Mouse (Mus musculus): ENCODE results near the gene Lmtk3. TPM values are rescaled to one million over a fixed set of nuclear protein-coding genes. Genes with fewer than 3 reads are reported as not detected.

Lmtk3 gene
- total RNA-seq, 2 experiments from 2014 or later, result 302 to 329 TPM

DNA sequence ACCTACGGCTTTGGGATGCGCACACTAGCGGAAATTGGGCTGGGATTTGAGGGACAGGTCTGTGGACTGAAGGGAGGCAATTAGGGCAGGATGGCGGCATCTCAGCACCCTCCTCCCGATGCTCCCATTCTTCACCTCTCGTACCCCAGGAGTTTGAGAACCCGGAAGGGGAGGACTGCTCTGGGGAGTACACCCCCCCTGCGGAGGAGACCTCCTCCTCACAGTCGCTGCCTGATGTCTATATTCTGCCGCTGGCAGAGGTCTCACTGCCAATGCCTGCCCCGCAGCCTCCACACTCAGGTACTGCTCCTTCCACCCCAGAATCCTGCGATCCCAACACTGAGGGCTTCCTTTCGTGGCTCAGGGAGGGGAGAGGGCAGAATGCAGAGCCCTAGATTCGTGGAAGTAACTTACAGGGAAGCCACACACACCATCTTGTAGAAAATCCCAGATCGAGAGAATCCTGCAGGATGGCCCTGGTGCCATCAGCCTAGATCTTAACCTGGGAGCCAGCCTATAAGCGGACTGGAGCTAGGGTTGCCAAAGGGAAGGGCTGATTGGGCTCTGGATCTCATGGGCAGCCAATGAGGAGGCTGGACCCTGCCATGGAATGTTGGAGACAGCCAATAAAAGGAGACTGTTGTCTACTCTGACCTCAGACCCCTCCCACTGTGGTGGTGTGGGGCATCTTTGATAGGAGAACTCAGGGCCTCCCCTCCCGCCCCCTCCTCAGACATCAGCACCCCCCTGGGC lies 3.3 kb downstream of the Lmtk3 start:
- peak; percentile 67 to 73 for DNase-seq (ENCODE audit: low spot score in 2 of 2)
- H3K27ac ChIP-seq, result peak overlapping the region; percentile 98
- no peak for TF ChIP-seq CTCF (conservative IDR thresholded peaks at IDR 0.05)
- H3K4me3 ChIP-seq, result peak overlapping the region; percentile 83

DNA sequence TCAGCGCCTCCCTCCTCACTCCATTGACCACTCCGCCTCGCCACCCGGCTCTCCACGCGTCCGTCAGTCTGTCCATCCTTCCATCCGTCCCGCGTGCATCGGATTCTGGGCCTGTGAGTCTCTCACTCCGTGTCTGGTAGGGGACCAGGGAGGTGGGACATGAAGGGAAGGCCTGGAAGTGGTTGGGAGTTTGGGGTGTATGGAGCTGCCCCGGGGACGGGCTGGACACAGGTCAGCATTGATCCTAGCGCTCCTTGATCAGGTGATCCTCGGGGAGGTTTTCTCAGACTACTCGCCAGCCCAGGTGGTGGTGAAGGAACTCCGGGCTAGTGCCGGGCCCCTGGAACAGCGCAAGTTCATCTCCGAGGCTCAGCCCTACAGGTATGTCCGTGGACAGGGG lies 4.1 kb downstream of the Lmtk3 start:
- Histone ChIP-seq H3K27ac (no peak overlapping the region), H3K4me3 (no peak overlapping the region; the same call in 1 of the 2 replicates)
- no peak for DNase-seq (ENCODE audit: low spot score in 2 of 2)
- no peak for TF ChIP-seq CTCF (conservative IDR thresholded peaks at IDR 0.05)

DNA sequence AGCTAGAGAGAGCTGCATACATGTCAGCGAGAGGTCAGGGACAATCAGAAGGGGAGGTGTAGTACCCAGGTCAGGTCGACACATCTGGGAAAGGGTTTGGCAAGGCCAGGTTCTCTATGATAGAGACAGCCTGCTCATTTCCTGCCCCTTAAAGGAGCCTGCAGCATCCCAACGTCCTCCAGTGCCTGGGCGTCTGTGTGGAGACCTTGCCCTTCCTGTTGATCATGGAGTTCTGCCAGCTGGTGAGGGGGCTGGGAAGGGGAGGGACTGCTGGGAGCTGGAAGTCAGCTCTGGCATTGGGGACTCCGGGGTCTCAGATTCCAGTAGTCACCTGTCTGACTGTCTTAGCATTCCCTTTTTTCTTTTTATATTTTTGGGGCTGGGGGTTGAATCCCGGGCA lies 7.2 kb downstream of the Lmtk3 start:
- no peak overlapping the region for H3K4me3 ChIP-seq
- no peak overlapping the region for H3K27ac ChIP-seq
- TF ChIP-seq CTCF (conservative IDR thresholded peaks at IDR 0.05), result no peak
- DNase-seq (ENCODE audit: low spot score in 2 of 2), result peak in 1 of 2 experiments; percentile 8

DNA sequence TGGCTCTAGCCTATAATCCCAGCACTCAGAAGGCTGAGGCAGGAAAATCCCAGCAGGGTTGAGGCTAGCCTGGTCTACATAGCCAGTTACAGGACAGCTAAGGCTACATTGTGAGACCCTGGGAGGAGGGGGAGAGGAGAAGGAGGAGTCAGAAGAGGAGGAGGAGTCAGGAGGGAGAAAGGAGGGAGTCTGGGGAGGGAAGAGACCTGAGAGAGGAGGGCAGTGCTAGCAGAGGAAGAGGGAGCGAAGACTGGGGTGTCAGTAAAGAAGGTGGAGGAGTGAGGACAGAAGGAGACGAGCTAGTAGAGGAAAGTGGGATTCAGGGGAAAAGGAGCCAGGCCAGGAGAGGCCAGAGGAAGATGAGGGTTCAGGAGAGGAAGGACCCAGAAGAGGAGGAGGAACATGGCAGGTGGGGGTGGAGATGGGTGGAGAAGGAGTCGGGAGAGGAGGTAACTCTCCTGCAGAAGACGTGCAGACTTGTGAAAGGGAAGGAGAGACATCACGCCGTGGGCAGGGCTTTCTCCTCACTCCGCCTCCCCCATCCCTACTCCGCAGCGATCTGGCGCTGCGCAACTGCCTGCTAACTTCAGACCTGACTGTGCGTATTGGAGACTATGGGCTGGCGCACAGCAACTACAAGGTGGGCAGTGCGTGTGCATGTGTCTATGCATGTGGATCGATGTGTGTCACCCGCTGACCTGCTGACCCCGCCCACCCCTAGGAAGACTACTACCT lies 8.4 kb downstream of the Lmtk3 start:
- H3K27ac ChIP-seq, result no peak overlapping the region
- DNase-seq (ENCODE audit: low spot score in 2 of 2), result no peak

DNA sequence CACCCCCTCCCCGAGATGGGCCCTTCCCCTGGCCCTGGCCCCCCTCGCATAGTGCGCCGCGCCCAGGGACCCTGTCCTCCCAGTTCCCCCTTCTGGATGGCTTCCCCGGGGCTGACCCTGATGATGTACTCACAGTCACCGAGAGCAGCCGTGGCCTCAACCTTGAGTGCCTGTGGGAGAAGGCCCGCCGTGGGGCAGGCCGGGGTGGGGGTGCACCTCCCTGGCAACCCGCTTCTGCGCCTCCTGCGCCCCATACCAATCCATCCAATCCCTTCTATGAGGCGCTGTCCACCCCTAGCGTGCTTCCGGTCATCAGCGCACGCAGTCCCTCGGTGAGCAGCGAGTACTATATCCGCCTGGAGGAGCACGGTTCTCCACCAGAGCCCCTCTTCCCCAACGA lies 9.7 kb downstream of the Lmtk3 start:
- H3K27ac ChIP-seq, result no peak overlapping the region
- no peak for TF ChIP-seq CTCF (conservative IDR thresholded peaks at IDR 0.05)
- peak in 1 of 2 experiments; percentile 7 for DNase-seq (ENCODE audit: low spot score in 2 of 2)
- no peak overlapping the region for H3K4me3 ChIP-seq

More for the DNA sequence above, 8.4 kb downstream of the Lmtk3 start:
- TF ChIP-seq CTCF (conservative IDR thresholded peaks at IDR 0.05), result no peak
- no peak overlapping the region for H3K4me3 ChIP-seq

DNA sequence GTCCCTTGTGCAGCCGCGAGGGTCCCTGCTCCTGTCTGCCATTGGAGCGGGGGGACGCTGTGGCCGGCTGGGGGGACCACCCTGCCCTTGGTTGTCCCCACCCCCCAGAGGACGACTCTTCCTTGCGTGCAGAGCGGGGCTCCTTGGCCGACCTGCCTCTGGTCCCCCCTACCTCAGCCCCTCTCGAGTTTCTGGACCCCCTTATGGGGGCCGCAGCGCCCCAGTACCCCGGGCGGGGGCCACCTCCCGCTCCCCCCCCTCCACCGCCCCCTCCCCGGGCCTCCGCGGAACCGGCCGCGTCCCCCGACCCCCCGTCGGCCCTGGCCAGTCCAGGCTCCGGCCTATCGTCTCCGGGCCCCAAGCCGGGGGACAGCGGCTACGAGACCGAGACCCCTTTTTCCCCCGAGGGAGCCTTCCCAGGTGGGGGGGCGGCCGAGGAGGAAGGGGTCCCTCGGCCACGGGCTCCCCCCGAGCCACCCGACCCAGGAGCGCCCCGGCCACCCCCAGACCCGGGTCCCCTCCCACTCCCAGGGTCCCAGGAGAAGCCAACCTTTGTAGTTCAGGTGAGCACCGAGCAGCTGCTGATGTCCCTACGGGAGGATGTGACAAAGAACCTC lies 10.5 kb downstream of the Lmtk3 start:
- DNase-seq (ENCODE audit: low spot score in 2 of 2), result no peak
- H3K27ac ChIP-seq, result no peak overlapping the region
- no peak for TF ChIP-seq CTCF (conservative IDR thresholded peaks at IDR 0.05)
- H3K4me3 ChIP-seq, result no peak overlapping the region

DNA sequence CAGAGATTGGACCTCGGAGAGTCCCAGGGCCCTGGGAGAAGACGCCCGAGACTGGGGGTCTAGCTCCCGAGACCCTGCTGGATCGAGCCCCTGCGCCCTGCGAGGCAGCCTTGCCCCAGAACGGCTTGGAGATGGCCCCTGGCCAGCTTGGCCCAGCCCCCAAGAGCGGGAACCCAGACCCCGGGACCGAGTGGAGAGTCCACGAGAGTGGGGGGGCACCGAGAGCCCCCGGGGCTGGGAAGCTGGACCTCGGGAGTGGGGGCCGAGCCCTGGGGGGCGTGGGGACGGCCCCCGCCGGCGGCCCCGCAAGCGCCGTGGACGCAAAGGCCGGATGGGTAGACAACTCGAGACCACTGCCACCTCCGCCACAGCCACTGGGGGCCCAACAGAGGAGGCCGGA lies 11.4 kb downstream of the Lmtk3 start:
- TF ChIP-seq CTCF (conservative IDR thresholded peaks at IDR 0.05), result no peak
- DNase-seq (ENCODE audit: low spot score in 2 of 2), result no peak
- H3K27ac ChIP-seq, result no peak overlapping the region
- H3K4me3 ChIP-seq, result no peak overlapping the region

DNA sequence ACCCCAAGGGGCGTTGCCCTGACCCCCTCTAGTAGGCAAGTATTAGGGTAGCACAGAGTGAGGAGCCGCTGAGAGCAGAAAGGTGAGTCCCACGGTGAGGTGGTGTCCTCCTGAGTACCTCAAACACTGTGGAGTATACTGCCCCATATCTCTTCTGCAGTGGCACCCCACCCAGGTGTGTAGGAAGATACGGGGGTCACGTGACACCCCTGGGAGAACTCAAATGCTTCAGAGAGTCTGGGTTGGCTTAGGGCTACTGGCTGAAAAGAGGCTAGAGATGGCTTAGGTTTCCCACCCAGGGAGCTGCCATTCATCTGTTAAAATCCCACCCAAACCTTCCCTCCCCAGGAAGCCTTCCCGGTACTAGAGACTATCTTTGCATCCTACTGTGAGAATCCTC lies 13.4 kb downstream of the Lmtk3 start:
- H3K4me3 ChIP-seq, result no peak overlapping the region
- DNase-seq (ENCODE audit: low spot score in 2 of 2), result no peak

DNA sequence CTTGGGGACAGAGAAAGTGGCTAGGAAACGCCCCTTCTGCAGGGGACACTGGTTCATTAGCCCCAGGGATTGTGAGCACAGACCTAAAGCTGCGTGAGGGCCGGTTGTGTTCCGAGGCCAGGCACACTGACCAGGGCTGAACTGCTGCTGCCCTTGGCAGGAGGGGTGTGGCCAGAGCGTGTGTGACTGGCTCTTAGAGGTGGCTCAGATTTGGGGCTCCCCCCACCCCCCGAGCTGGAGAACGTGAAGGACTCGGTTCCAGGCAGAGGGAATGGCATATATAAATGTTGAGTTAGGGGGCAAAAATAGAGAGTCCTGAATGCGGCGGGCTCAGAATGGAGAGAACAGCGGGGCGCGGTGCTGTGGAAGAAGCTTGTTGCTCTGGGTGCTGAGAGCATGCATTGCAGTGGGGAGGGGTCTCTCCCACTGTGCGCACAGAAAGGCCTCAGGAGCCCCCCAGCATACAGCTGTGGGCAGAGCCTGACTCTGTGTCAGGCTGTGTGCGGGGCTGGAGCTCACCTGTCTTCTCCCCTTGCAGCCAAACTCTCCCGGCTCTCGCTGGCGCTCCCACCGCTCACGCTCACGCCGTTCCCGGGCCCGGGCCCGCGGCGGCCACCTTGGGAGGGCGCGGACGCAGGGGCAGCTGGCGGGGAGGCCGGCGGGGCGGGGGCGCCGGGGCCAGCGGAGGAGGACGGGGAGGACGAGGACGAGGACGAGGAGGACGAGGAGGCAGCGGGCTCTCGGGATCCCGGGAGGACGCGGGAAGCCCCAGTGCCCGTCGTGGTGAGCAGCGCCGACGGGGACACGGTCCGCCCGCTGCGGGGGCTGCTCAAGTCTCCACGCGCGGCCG lies 14.3 kb downstream of the Lmtk3 start:
- DNase-seq (ENCODE audit: low spot score in 2 of 2), result no peak
- TF ChIP-seq CTCF (conservative IDR thresholded peaks at IDR 0.05), result no peak
- H3K27ac ChIP-seq, result peak overlapping the region; percentile 55; the same call in 1 of the 2 replicates
- H3K4me3 ChIP-seq, result peak overlapping the region; percentile 32; the same call in 1 of the 2 replicates

More for the DNA sequence above, 13.4 kb downstream of the Lmtk3 start:
- TF ChIP-seq CTCF (conservative IDR thresholded peaks at IDR 0.05), result no peak
- H3K27ac ChIP-seq, result peak overlapping the region; percentile 55; the same call in 1 of the 2 replicates

DNA sequence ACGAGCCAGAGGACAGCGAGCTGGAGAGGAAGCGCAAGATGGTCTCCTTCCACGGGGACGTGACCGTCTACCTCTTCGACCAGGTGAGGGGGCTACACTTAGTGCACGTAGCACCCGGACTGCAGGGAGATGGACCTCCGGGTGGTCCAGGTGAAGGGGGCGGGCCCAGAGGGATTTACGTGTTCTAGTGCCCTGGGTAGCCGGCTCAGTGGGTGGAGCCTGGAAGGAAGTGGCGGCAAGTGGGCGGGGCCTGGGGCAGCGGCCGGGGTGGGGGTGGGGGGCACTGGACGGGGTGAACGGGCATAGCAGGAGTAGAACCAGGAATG lies 14.9 kb downstream of the Lmtk3 start:
- Histone ChIP-seq H3K27ac (peak overlapping the region; percentile 55; the same call in 1 of the 2 replicates), H3K4me3 (peak overlapping the region; percentile 32; the same call in 1 of the 2 replicates)
- DNase-seq (ENCODE audit: low spot score in 2 of 2), result no peak
- TF ChIP-seq CTCF (conservative IDR thresholded peaks at IDR 0.05), result no peak

DNA sequence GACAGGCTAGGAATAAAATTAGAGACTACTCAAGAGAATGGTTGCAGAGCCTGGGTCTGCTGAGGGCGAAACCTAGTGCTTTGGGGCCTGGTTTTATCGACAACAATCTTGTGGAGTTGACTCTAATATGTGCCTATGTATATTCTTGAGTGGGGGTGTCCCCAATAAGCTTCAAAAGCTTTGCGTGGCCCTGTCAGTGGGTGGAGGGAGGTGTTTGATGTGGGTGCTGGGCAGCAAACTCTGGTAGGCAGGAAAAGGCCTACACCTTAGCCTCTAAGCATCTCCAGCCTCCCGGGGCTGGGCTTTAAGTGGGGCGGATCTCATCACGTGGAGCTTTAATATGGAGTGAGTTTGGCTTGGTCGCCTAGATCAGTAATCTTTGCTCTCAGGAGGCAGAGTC lies 15.4 kb downstream of the Lmtk3 start:
- no peak overlapping the region for H3K4me3 ChIP-seq
- H3K27ac ChIP-seq, result no peak overlapping the region
- TF ChIP-seq CTCF (conservative IDR thresholded peaks at IDR 0.05), result no peak

DNA sequence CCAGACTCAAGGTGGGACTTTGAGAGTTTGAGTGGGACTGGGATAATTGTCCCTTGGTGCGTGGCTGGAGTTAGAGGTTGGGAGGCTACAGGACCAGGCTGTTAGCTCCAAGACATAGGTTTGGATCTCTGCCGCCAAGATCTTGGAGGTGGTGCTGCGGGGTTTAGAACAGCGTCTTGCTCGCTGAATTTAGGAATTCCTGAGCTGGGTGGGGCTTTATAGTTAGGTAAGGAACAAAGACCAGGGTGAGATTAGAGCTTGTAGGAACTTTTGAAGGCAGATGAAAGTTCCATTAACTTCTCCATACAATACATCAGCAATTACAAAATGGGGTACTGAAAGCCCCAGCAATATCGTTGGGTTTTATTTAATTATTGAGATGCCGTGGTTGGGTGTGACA lies 16.5 kb downstream of the Lmtk3 start:
- H3K4me3 ChIP-seq, result no peak overlapping the region
- no peak for TF ChIP-seq CTCF (conservative IDR thresholded peaks at IDR 0.05)
- H3K27ac ChIP-seq, result no peak overlapping the region
- DNase-seq (ENCODE audit: low spot score in 2 of 2), result no peak

More for the DNA sequence above, 15.4 kb downstream of the Lmtk3 start:
- no peak for DNase-seq (ENCODE audit: low spot score in 2 of 2)
